Mouse (Mus musculus): ENCODE measurements around the gene Poln. TPM values are rescaled to one million over a fixed set of nuclear protein-coding genes. Genes with fewer than 3 reads are reported as not detected.
A peak's percentile ranks its signal among the peaks of the same experiment; 100 is the strongest.

The Poln gene
- polyA plus RNA-seq, 1 experiment from 2014 or later = 0.07 TPM

DNA sequence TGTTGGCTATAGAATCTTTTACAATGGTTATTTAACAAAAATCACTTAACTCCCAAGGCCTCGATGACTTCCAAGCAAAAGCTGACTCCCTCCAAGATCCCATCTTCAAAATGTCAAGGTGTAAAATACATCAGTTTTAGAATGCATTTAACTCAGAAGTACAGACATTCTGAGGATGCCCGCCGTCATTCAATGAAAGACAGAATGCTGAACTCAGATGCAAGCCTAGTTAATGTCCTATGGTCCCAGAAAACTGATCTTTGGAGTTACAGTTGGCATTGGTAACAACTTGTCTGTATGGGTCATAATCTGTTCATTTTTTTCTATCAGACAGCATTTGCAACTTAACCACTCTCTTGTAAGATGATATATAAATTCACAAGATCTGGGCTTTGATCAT lies 706 bp upstream of the Poln start:
- no peak for DNase-seq (ENCODE audit: low spot score)
- 75% methylated on average over 3 of the region's 3 CpGs for WGBS

GRCm38 (mm10) chr5:34167857-34168256 lies 1.4 kb downstream of the Poln start:
- Histone ChIP-seq H3K4me2 (replicated peaks; ENCODE audit: low read depth) (no peak overlapping the region), H3K27ac (replicated peaks) (no peak overlapping the region), H3K9ac (ENCODE audit: low read length) (no peak overlapping the region), H3K27me3 (ENCODE audit: control insufficient read depth, insufficient read depth, low read length) (no peaks in the 10 kb centered on the region), H3K36me3 (ENCODE audit: control insufficient read depth, insufficient read depth, low read length) (0 out of 2 replicates have a peak, but pooled peaks cover 1% of the 10 kb centered on the region), H3K4me3 (ENCODE audit: low read depth, low read length) (no peak overlapping the region), H3K9me3 (ENCODE audit: control insufficient read depth, low read length) (no peaks in the 10 kb centered on the region), H3K4me1 (replicated peaks; ENCODE audit: control insufficient read depth, insufficient read depth) (no peaks in the 10 kb centered on the region)
- WGBS = 73% methylated on average over 4 of the region's 4 CpGs
- DNase-seq (ENCODE audit: low spot score) = no peak
- TF ChIP-seq EP300 (optimal IDR thresholded peaks at IDR 0.05) (no peak), CTCF (IDR thresholded peaks at IDR 0.05; ENCODE audit: low read depth) (no peak)
- ATAC-seq (ENCODE audit: low FRiP score, low TSS enrichment) = no peak

More for the DNA sequence above, 706 bp upstream of the Poln start:
- peaks cover 10% of the 10 kb centered on the region; the same call in 1 of the 2 replicates for H3K36me3 ChIP-seq (ENCODE audit: control insufficient read depth, insufficient read depth, low read length)
- no peaks in the 10 kb centered on the region for H3K27me3 ChIP-seq (ENCODE audit: control insufficient read depth, insufficient read depth, low read length)
- H3K27ac ChIP-seq (replicated peaks) = peak overlapping the region; percentile 86
- H3K4me1 ChIP-seq (replicated peaks; ENCODE audit: control insufficient read depth, insufficient read depth) = no peaks in the 10 kb centered on the region
- H3K4me2 ChIP-seq (replicated peaks; ENCODE audit: low read depth) = peak overlapping the region; percentile 57
- peak overlapping the region; percentile 59 for H3K9ac ChIP-seq (ENCODE audit: low read length)
- H3K9me3 ChIP-seq (ENCODE audit: control insufficient read depth, low read length) = no peaks in the 10 kb centered on the region
- peak overlapping the region; percentile 34 for H3K4me3 ChIP-seq (ENCODE audit: low read depth, low read length)
- ATAC-seq (ENCODE audit: low FRiP score, low TSS enrichment) = no peak
- no peak for TF ChIP-seq CTCF (IDR thresholded peaks at IDR 0.05; ENCODE audit: low read depth)
- TF ChIP-seq EP300 (optimal IDR thresholded peaks at IDR 0.05) = no peak

- WGBS = 62% methylated on average over 4 of the region's 4 CpGs
- H3K4me2 ChIP-seq (replicated peaks; ENCODE audit: low read depth) = no peak overlapping the region
Measured at GRCm38 (mm10) chr5:34165793-34166192, 3.5 kb downstream of the Poln start.

GRCm38 (mm10) chr5:34148476-34148875 lies 20.8 kb downstream of the Poln start:
- no peak overlapping the region for H3K27ac ChIP-seq (replicated peaks)
- DNase-seq (ENCODE audit: low spot score) (no peak), ATAC-seq (ENCODE audit: low FRiP score, low TSS enrichment) (no peak)
- no peaks in the 10 kb centered on the region for H3K9me3 ChIP-seq (ENCODE audit: control insufficient read depth, low read length)
- H3K4me1 ChIP-seq (replicated peaks; ENCODE audit: control insufficient read depth, insufficient read depth) = no peaks in the 10 kb centered on the region
- no peak overlapping the region for H3K4me3 ChIP-seq (ENCODE audit: low read depth, low read length)
- no peaks in the 10 kb centered on the region for H3K36me3 ChIP-seq (ENCODE audit: control insufficient read depth, insufficient read depth, low read length)
- no peak overlapping the region for H3K9ac ChIP-seq (ENCODE audit: low read length)
- no peaks in the 10 kb centered on the region for H3K27me3 ChIP-seq (ENCODE audit: control insufficient read depth, insufficient read depth, low read length)
- no peak overlapping the region for H3K4me2 ChIP-seq (replicated peaks; ENCODE audit: low read depth)
- no peak for TF ChIP-seq EP300 (optimal IDR thresholded peaks at IDR 0.05)
- TF ChIP-seq CTCF (IDR thresholded peaks at IDR 0.05; ENCODE audit: low read depth) = no peak

More at GRCm38 (mm10) chr5:34165793-34166192, 3.5 kb downstream of the Poln start:
- Histone ChIP-seq H3K27ac (replicated peaks) (no peak overlapping the region), H3K4me1 (replicated peaks; ENCODE audit: control insufficient read depth, insufficient read depth) (no peaks in the 10 kb centered on the region), H3K27me3 (ENCODE audit: control insufficient read depth, insufficient read depth, low read length) (no peaks in the 10 kb centered on the region), H3K9me3 (ENCODE audit: control insufficient read depth, low read length) (no peaks in the 10 kb centered on the region), H3K36me3 (ENCODE audit: control insufficient read depth, insufficient read depth, low read length) (no peaks in the 10 kb centered on the region), H3K4me3 (ENCODE audit: low read depth, low read length) (no peak overlapping the region), H3K9ac (ENCODE audit: low read length) (no peak overlapping the region)
- no peak for ATAC-seq (ENCODE audit: low FRiP score, low TSS enrichment)
- TF ChIP-seq EP300 (optimal IDR thresholded peaks at IDR 0.05) (no peak), CTCF (IDR thresholded peaks at IDR 0.05; ENCODE audit: low read depth) (no peak)
- no peak for DNase-seq (ENCODE audit: low spot score)

- no peak overlapping the region for H3K4me3 ChIP-seq (ENCODE audit: low read depth, low read length)
- H3K9ac ChIP-seq (ENCODE audit: low read length) = no peak overlapping the region
- no peaks in the 10 kb centered on the region for H3K36me3 ChIP-seq (ENCODE audit: control insufficient read depth, insufficient read depth, low read length)
- no peak for TF ChIP-seq EP300 (optimal IDR thresholded peaks at IDR 0.05)
- TF ChIP-seq CTCF (IDR thresholded peaks at IDR 0.05; ENCODE audit: low read depth) = peak; percentile 22
- no peaks in the 10 kb centered on the region for H3K9me3 ChIP-seq (ENCODE audit: control insufficient read depth, low read length)
- H3K4me2 ChIP-seq (replicated peaks; ENCODE audit: low read depth) = no peak overlapping the region
- DNase-seq (ENCODE audit: low spot score) = no peak
- 92% methylated on average over 3 of the region's 3 CpGs for WGBS
- ATAC-seq (ENCODE audit: low FRiP score, low TSS enrichment) = no peak
- no peaks in the 10 kb centered on the region for H3K4me1 ChIP-seq (replicated peaks; ENCODE audit: control insufficient read depth, insufficient read depth)
- no peaks in the 10 kb centered on the region for H3K27me3 ChIP-seq (ENCODE audit: control insufficient read depth, insufficient read depth, low read length)
- no peak overlapping the region for H3K27ac ChIP-seq (replicated peaks)
Measured at GRCm38 (mm10) chr5:34147554-34147953, 21.7 kb downstream of the Poln start.

- H3K4me2 ChIP-seq (replicated peaks; ENCODE audit: low read depth) = no peak overlapping the region
- no peak overlapping the region for H3K27ac ChIP-seq (replicated peaks)
- no peaks in the 10 kb centered on the region for H3K4me1 ChIP-seq (replicated peaks; ENCODE audit: control insufficient read depth, insufficient read depth)
- ATAC-seq (ENCODE audit: low FRiP score, low TSS enrichment) (no peak), DNase-seq (ENCODE audit: low spot score) (peak; percentile 44)
- H3K36me3 ChIP-seq (ENCODE audit: control insufficient read depth, insufficient read depth, low read length) = no peaks in the 10 kb centered on the region
- TF ChIP-seq CTCF (IDR thresholded peaks at IDR 0.05; ENCODE audit: low read depth) (peak; percentile 83), EP300 (optimal IDR thresholded peaks at IDR 0.05) (no peak)
- H3K27me3 ChIP-seq (ENCODE audit: control insufficient read depth, insufficient read depth, low read length) = no peaks in the 10 kb centered on the region
- H3K9me3 ChIP-seq (ENCODE audit: control insufficient read depth, low read length) = no peaks in the 10 kb centered on the region
- no peak overlapping the region for H3K4me3 ChIP-seq (ENCODE audit: low read depth, low read length)
- WGBS = 3% methylated on average over 1 of the region's 1 CpGs
- H3K9ac ChIP-seq (ENCODE audit: low read length) = no peak overlapping the region
Measured at GRCm38 (mm10) chr5:34139751-34140150, 29.5 kb downstream of the Poln start.

Measured in stomach, postnatal 0 days (tissue).